Mouse (Mus musculus) thymus, postnatal 10 days (tissue): ENCODE data around the gene C1qtnf2.

Source experiments
- DNase-seq, 2 experiments: peaks; one replicate each; pipeline ENCODE4 v3.0.0; 2021; ENCODE audit warnings: low spot score in 2 of 2

C1qtnf2 gene

GRCm38 (mm10) chr11:43474225-43474774, at the start of gene C1qtnf2:
Gene C1qtnf2 (plus strand): TSS chr11:43474276.
- DNase-seq = no peak

- DNase-seq = no peak
Measured at GRCm38 (mm10) chr11:43424386-43424785, 49.7 kb upstream of the C1qtnf2 start.

DNA sequence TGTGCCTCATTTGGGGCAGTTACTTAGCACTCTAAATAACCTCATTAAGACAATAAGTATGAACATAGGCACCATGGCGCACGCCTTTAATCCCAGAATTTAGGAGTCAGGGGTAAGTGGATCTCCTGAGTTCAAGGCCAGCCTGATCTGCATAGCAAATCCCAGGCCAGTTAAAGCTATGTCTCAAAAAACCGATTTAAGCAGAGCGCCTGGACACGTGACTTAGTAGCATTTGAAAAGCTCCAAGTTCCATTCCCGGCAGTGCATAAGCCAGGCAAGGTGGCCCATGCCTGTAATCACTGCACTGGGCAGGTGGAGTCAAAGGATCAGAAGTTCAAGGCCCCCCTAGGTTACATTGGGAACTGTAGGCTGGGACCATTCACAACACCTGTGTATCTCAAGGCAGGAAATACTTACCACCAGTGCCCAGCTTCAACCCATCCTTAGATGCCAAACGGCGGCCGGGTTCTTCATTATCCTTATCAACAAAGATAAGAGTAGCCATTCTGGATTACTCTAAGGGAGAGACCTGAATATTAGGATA, 48.8 kb upstream of the C1qtnf2 start:
- DNase-seq = no peak

GRCm38 (mm10) chr11:43425824-43426413, 48.2 kb upstream of the C1qtnf2 start, which contains the start of gene Pttg1:
Gene Pttg1 (minus strand): TSS chr11:43426251.
- DNase-seq = peak; percentile 79 to 80

DNA sequence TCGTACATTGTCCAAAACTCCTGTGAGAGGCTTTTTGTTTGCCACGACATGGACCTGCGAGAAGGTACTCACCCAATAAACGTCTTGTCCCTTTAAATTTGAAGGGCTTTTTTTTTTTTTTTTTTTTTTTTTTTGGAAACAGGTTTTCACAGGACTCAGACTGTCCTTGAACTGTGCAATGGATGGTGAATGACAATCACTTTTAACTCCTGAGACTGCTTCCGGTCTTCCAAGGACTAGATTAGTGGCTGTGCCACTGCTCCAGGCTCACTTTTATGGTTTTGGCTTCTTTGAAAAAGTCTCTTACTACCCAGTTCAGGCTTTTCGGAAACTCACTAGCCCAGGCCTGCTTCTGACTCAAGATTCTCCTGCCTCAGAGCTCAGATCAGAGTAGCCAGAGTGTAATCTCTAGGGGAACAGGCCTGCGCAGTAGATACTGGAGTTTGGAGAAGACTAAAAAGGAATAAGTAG, 47.6 kb upstream of the C1qtnf2 start:
- peak in 1 of 2 experiments; percentile 13 for DNase-seq

- peak; percentile 59 to 72 for DNase-seq
Measured at GRCm38 (mm10) chr11:43433254-43434023, 40.6 kb upstream of the C1qtnf2 start, which contains the start of gene Slu7. Gene Slu7 (plus strand): TSS chr11:43433744.

- DNase-seq = no peak
Measured at GRCm38 (mm10) chr11:43434024-43434407, 40.1 kb upstream of the C1qtnf2 start.

DNA sequence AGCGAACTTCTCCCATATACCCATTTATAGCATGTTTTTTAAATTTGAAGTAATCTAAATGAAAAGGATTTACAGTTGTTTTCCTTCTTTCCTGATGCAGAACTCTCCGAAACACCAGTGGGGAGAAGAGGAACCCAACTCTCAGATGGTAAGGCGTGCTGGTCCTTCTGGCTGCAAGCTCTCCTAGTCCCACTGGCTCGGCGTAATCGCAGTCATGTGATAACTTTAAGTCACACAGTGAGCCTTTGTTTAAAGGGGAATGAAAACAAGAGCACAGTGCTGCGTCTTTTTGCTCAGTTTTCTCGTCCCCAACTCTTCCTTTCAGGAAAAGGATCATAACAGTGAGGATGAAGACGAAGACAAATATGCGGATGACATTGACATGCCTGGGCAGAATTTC, 33.0 kb upstream of the C1qtnf2 start:
- DNase-seq = no peak

GRCm38 (mm10) chr11:43443183-43443582, 30.9 kb upstream of the C1qtnf2 start:
- no peak for DNase-seq

GRCm38 (mm10) chr11:43449916-43450315, 24.2 kb upstream of the C1qtnf2 start:
- no peak for DNase-seq

DNA sequence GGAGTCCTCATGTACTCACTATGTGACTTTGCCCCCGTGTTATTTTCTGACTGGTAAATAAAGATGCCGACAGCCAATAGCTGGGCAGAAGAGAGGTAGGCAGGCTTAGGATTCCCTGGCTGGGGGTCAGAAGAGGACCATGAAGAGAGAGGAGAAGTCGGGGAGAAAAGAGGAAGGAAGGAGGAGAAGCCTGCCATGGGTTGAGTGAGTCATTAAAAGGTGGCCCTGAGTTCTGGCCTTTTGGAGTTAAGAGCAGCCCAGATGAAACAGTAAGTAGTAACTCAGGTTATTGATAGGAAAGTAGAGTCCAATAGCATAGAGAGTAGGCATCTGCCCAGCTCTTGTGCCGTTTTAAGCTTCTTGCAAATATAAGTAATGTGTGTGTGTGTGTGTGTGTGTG, 22.8 kb upstream of the C1qtnf2 start:
- DNase-seq = no peak

GRCm38 (mm10) chr11:43452266-43452665, 21.8 kb upstream of the C1qtnf2 start:
- DNase-seq = no peak

DNA sequence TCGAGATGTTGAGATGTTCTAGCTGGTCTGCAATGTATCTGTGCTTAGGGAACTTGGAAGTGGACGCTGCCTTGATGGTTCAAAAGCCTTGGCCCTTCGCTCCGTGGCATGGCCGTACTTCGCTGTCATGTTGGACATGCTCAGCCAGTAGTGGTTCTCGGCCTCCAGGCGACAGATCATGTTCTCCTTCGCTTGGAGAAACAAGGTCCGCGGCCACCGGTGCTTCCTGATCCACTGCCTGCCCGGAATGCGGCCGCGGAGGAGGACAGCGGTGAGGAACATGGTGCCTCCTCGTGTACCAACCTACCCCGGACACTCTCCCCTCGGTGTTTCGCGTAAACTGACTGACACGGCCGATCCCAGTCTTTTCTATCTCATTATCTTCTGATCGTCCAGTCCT, 10.9 kb upstream of the C1qtnf2 start:
- DNase-seq = no peak

DNA sequence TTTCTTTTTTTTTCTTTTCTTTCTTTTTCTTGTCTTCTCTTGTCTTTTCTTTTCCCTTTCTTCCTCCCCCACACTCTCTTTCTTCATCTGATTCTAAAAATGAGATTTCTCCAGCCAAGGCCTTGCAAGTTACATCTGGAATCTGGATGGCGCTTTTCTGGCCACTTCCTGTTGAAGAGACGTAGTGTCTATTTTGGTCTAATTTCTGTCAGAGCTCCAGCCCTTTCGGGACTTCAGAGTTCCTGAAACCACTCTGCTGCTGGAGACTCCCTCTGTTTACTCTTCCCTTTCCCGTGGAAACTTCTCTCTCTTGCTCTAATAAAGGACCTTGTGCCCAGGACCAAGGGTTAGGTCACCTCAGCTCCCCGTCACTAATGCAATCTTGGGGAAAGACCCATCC, 4.0 kb upstream of the C1qtnf2 start:
- no peak for DNase-seq

DNA sequence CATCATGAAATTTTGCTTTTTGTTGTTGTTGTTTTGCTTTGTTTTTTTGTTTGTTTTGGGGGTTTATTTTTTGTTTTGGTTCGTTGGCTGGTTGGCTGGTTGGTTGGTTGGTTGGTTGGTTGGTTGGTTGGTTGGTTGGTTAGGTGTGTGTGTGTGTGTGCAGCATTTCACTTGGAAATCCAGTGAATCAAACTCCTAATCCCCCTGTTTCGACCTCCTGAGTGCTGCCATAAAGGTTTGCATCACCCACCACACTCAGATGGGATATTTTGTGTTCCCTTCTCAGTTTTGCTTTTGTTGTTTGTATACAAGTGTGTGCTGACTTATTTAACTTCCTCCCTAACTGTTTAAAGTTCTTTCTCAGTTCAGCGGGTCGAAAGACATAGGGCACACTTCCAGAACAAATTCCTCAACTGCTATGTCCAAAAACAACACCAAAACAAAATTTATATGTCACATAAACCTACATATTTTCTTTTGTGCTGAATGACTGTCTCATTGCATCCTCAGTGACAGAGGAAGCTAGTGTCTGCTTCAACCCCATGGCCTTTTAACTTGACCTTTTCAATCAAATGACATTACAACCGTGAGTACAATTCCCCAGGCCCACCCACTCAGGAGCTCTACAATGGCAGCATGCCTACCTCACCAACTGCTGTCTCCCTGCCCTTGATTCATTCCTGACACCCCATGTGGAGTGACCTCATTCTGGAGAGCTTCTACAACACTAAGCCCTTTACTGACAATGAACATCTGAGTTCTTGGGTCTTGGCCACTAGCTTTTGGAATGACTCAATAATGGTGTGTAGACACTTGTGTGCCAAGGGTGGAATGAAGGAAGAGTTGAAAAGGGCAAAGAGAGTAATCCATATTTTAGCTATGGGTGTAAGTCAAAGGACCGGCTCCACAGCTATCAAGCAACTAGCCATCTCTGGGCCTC, 2.9 kb upstream of the C1qtnf2 start:
- no peak for DNase-seq

- no peak for DNase-seq
Measured at GRCm38 (mm10) chr11:43473115-43473514, 961 bp upstream of the C1qtnf2 start.

DNA sequence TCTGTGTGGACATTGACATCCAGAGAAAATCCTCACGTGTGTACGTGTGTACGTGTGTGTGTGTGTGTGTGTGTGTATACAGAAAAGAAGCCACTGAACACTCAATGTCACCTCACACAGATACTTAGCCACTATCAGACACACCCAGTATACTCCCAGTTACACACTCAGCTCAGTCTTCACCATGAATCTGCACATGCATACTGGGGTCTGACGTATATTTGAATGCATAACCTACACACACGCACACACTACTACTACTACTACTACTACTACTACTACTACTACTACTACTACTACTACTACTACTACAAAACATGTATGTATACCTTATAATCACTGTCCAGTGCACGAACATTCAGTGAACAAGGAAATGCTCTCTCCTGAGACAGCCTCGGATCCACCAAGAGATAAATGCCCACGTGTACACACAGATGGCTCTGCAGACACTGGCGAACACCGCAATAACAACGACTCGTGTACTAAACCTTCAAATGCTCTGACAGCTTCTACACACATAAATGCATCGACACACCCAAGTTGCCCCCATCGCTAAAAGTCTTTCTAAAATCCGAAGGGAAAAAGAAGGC, 346 bp upstream of the C1qtnf2 start:
- DNase-seq = no peak

DNA sequence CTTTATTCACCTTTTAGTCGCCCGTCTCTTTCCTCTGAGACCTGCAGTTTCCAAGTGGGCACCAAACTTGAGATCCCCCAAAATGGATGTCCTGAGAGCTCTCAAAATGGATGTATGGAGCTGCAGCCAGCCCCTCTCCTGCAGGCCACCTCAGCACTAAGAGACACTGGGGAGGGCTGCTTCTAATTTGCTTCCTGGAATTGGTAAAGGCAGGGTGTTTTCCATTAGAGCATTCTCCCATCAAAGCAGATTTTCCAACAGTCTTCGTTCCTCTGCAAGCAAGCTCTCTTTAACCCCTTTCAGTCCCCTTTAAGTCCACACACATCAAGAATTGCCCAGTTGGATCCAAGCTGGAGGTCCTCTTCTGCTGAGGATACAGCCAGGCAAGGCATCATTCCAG, 5.3 kb downstream of the C1qtnf2 start:
- DNase-seq = no peak

DNA sequence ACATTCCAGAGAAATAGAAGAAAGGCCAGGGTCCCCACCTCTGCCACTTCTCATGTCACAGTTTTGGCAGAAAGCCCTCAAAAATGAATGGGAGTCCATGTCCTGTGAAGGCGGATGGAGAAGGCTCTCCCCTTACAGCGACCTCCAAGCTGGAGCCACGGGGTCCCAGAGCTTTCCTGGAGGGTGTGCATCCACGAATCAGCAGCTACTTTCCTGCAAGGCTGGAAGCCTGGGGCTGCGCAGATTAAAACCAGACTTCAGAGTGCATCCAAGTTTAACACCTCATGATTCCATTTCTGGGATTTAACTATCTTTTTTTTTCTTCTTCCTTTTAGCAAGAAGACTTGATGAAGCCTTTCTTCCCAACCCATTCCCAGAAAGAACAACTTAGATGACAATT, 6.5 kb downstream of the C1qtnf2 start:
- DNase-seq = no peak

DNA sequence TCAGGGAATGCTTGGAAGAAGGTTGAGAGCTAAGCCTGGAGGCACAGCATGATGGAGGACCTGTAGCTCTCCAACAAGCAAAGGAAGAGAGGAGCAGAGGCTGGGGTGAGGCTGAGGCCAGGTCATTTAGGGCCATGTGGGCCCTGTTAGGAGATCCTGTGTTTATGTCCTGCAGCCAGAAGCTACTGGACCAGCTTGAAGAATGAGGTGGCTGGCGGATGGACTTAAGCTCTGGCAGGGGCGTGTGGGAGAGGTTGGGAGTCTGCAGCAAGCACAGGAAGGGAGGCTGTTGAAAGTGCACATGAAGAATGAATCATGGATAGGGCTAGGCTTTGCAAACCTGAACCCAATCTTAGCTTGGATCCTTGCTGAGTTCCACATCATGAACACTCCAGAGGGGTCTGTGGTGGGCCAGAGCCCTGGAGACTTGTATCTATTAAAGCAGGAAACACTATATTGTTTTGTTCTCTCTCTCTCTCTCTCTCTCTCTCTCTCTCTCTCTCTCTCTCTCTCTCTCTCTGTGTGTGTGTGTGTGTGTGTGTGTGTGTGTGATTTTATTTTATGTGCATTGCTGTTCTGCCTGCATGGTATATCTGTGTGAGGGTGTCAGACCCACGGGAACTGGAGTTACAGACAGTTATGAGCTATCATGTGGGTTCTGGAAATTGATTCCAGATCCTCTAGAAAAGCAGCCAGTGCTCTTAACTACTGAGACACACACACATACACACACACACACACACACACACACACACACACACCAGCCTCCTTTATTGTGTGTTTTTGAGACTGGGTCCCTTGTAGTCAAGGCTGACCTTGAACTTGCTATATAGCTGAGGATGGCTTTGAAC, 7.8 kb downstream of the C1qtnf2 start:
- no peak for DNase-seq
